9 mouse cellular contexts compared by ENCODE assay signal in genomic region chr11:97308806-97309450, GRCm38 (mm10). TPM values are rescaled to one million over a fixed set of nuclear protein-coding genes. Genes with fewer than 3 reads are reported as not detected.
A peak's percentile ranks its signal among the peaks of the same experiment; 100 is the strongest.
DNase-seq lines count a peak whose midpoint lies in the region; ATAC-seq and TF ChIP-seq lines count a peak whose summit lies in the region.
"Had no signal": no experiment of that assay in that cellular context is flagged by ENCODE, and none has a peak within 500 bp of the region (broad histone marks: within the 10 kb centered on the region; RNA-seq: fewer than 3 reads in every experiment).

No protein-coding gene starts in this region.

- peaks cover 22% of the 10 kb centered on the region for H3K4me1 ChIP-seq in kidney, embryonic 16.5 days (ENCODE audit: insufficient read depth, low read length)
- peaks cover 12% of the 10 kb centered on the region for H3K4me1 ChIP-seq in bone marrow macrophage, adult 2 months (ENCODE audit: control insufficient read depth, insufficient read depth, low read length)
- H3K4me1 ChIP-seq in intestine, embryonic 14.5 days (replicated peaks; ENCODE audit: control insufficient read depth, insufficient read depth, low read length), result peaks cover 12% of the 10 kb centered on the region
- H3K4me1 ChIP-seq in midbrain, postnatal 0 days (ENCODE audit: insufficient read depth, low read length), result peaks cover 12% of the 10 kb centered on the region

- peak overlapping the region; percentile 56 for H3K4me2 ChIP-seq in kidney, embryonic 16.5 days (replicated peaks; ENCODE audit: low read depth, low read length)
- H3K4me2 ChIP-seq in intestine, embryonic 14.5 days (ENCODE audit: low read length), result peak overlapping the region; percentile 96
- H3K4me2 ChIP-seq in midbrain, postnatal 0 days (ENCODE audit: low read depth, low read length, poor library complexity, severe bottlenecking), result peak overlapping the region; percentile 56

- no peak for TF ChIP-seq POLR2A in bone marrow macrophage, adult 2 months (IDR thresholded peaks at IDR 0.05; ENCODE audit: borderline replicate concordance, low read depth, low read length)

- DNase-seq in kidney, adult 9 months, result no peak
- DNase-seq in intestine, embryonic 14.5 days (ENCODE audit: low spot score), result no peak
- no peak for DNase-seq in midbrain, postnatal 0 days (ENCODE audit: low spot score)
- DNase-seq in testis, postnatal 10 days (ENCODE audit: low spot score), result no peak
- no peak for DNase-seq in spleen, postnatal 36 days (ENCODE audit: low spot score in 2 of 2)
- DNase-seq in spleen, postnatal 14 days (ENCODE audit: low spot score in 2 of 2), result no peak

- H3K9me3 ChIP-seq in kidney, embryonic 16.5 days (ENCODE audit: low read length), result no peaks in the 10 kb centered on the region
- no peaks in the 10 kb centered on the region for H3K9me3 ChIP-seq in intestine, embryonic 14.5 days (ENCODE audit: control insufficient read depth, low read length)
- no peaks in the 10 kb centered on the region for H3K9me3 ChIP-seq in midbrain, postnatal 0 days (ENCODE audit: low read length)

- 42% methylated on average over 3 of the region's 3 CpGs for WGBS in kidney, embryonic 16.5 days
- 46% methylated on average over 3 of the region's 3 CpGs for WGBS in intestine, embryonic 14.5 days
- 51% methylated on average over 3 of the region's 3 CpGs for WGBS in midbrain, postnatal 0 days

- peak overlapping the region; percentile 48 for H3K9ac ChIP-seq in kidney, embryonic 16.5 days (replicated peaks; ENCODE audit: low read length)
- H3K9ac ChIP-seq in intestine, embryonic 14.5 days (ENCODE audit: low read length), result peak overlapping the region; percentile 53; the same call in 1 of the 2 replicates
- no peak overlapping the region for H3K9ac ChIP-seq in midbrain, postnatal 0 days (replicated peaks; ENCODE audit: low read length, poor library complexity, severe bottlenecking)

- no peaks in the 10 kb centered on the region for H3K27me3 ChIP-seq in kidney, embryonic 16.5 days (ENCODE audit: insufficient read depth, low read length)
- H3K27me3 ChIP-seq in intestine, embryonic 14.5 days (replicated peaks; ENCODE audit: control insufficient read depth, insufficient read depth, low read length), result no peaks in the 10 kb centered on the region
- H3K27me3 ChIP-seq in midbrain, postnatal 0 days (ENCODE audit: insufficient read depth, low read length), result no peaks in the 10 kb centered on the region

- H3K4me3 ChIP-seq in kidney, embryonic 16.5 days (ENCODE audit: low read length), result peak overlapping the region; percentile 38
- peak overlapping the region; percentile 71 for H3K4me3 ChIP-seq in bone marrow macrophage, adult 2 months (ENCODE audit: insufficient read depth, low read length)
- peak overlapping the region; percentile 43 for H3K4me3 ChIP-seq in intestine, embryonic 14.5 days (ENCODE audit: low read depth, low read length)
- no peak overlapping the region for H3K4me3 ChIP-seq in midbrain, postnatal 0 days (ENCODE audit: low read depth, low read length)

- no peak for ATAC-seq in kidney, embryonic 16.5 days (ENCODE audit: low FRiP score, low TSS enrichment)
- ATAC-seq in intestine, embryonic 14.5 days (replicated peaks; ENCODE audit: low FRiP score, low TSS enrichment, low read depth), result no peak
- ATAC-seq in midbrain, postnatal 0 days (ENCODE audit: low FRiP score), result no peak

- no peak for TF ChIP-seq CTCF in bone marrow macrophage, adult 2 months (IDR thresholded peaks at IDR 0.05; ENCODE audit: low read depth, low read length)
- no peak for TF ChIP-seq CTCF in midbrain, postnatal 0 days (IDR thresholded peaks at IDR 0.05)

- H3K36me3 ChIP-seq in kidney, embryonic 16.5 days (ENCODE audit: insufficient read depth, low read length), result no peaks in the 10 kb centered on the region
- H3K36me3 ChIP-seq in intestine, embryonic 14.5 days (ENCODE audit: control insufficient read depth, insufficient read depth, low read length), result no peaks in the 10 kb centered on the region
- no peaks in the 10 kb centered on the region for H3K36me3 ChIP-seq in midbrain, postnatal 0 days (ENCODE audit: insufficient read depth, low read length)

- H3K27ac ChIP-seq in kidney, embryonic 16.5 days (ENCODE audit: low read length), result no peak overlapping the region
- peak overlapping the region; percentile 98 for H3K27ac ChIP-seq in bone marrow macrophage, adult 2 months (ENCODE audit: insufficient read depth, low read depth, low read length)
- peak overlapping the region; percentile 59; the same call in 1 of the 2 replicates for H3K27ac ChIP-seq in intestine, embryonic 14.5 days (ENCODE audit: low read depth)
- no peak overlapping the region for H3K27ac ChIP-seq in midbrain, postnatal 0 days (ENCODE audit: low read depth, low read length)

RNA-seq across cellular contexts. Expression of gene Mrpl45, which starts 6.6 kb away (rescaled TPM):
- 56.5 and 59.8 TPM in 2 replicates for polyA plus RNA-seq in kidney, embryonic 16.5 days (2015; fragmentation: Nextera tagmentation; extraction: Ambion mirVana)
- 33.0 and 37.6 TPM in 2 replicates for polyA plus RNA-seq in bone marrow macrophage, adult 2 months (2012; ENCODE audit: insufficient read depth, insufficient read length, missing spikeins)
- polyA plus RNA-seq in intestine, embryonic 14.5 days (2014; fragmentation: Nextera tagmentation; extraction: Ambion mirVana), result 52.1 and 55.5 TPM in 2 replicates
- 21.4 and 29.1 TPM in 2 replicates for total RNA-seq in midbrain, postnatal 0 days (2014; rRNA removed)
- polyA plus RNA-seq in midbrain, postnatal 0 days (2015; fragmentation: Nextera tagmentation; extraction: Ambion mirVana), result 33.0 and 36.0 TPM in 2 replicates

RNA-seq across cellular contexts. Expression of gene Npepps, which starts 28.5 kb away (rescaled TPM):
- 80.9 and 94.4 TPM in 2 replicates for polyA plus RNA-seq in kidney, embryonic 16.5 days (2015; fragmentation: Nextera tagmentation; extraction: Ambion mirVana)
- 102 and 112 TPM in 2 replicates for polyA plus RNA-seq in bone marrow macrophage, adult 2 months (2012; ENCODE audit: insufficient read depth, insufficient read length, missing spikeins)
- 83.1 and 90.0 TPM in 2 replicates for polyA plus RNA-seq in intestine, embryonic 14.5 days (2014; fragmentation: Nextera tagmentation; extraction: Ambion mirVana)
- 52.5 and 81.0 TPM in 2 replicates for total RNA-seq in midbrain, postnatal 0 days (2014; rRNA removed)
- polyA plus RNA-seq in midbrain, postnatal 0 days (2015; fragmentation: Nextera tagmentation; extraction: Ambion mirVana), result 97.8 and 109 TPM in 2 replicates

RNA-seq across cellular contexts. Expression of gene Gpr179, which starts 42.9 kb away (rescaled TPM):
- 0.21 and 0.24 TPM in 2 replicates for polyA plus RNA-seq in kidney, embryonic 16.5 days (2015; fragmentation: Nextera tagmentation; extraction: Ambion mirVana)
- 0.12 TPM in 1 of 2 replicates, not detected in the other for polyA plus RNA-seq in bone marrow macrophage, adult 2 months (2012; ENCODE audit: insufficient read depth, insufficient read length, missing spikeins)
- polyA plus RNA-seq in intestine, embryonic 14.5 days (2014; fragmentation: Nextera tagmentation; extraction: Ambion mirVana), result 0.11 and 0.15 TPM in 2 replicates
- total RNA-seq in midbrain, postnatal 0 days (2014; rRNA removed), result 0.57 and 0.71 TPM in 2 replicates
- 0.66 and 0.78 TPM in 2 replicates for polyA plus RNA-seq in midbrain, postnatal 0 days (2015; fragmentation: Nextera tagmentation; extraction: Ambion mirVana)
- total RNA-seq: liver, adult 2 months had no signal
- polyA plus RNA-seq: liver, adult 2 months had no signal

RNA-seq across cellular contexts. Expression of gene Socs7, which starts 53.4 kb away (rescaled TPM):
- 3.4 and 3.5 TPM in 2 replicates for polyA plus RNA-seq in kidney, embryonic 16.5 days (2015; fragmentation: Nextera tagmentation; extraction: Ambion mirVana)
- polyA plus RNA-seq in bone marrow macrophage, adult 2 months (2012; ENCODE audit: insufficient read depth, insufficient read length, missing spikeins), result 9.2 and 10.3 TPM in 2 replicates
- polyA plus RNA-seq in intestine, embryonic 14.5 days (2014; fragmentation: Nextera tagmentation; extraction: Ambion mirVana), result 2.1 and 2.5 TPM in 2 replicates
- total RNA-seq in midbrain, postnatal 0 days (2014; rRNA removed), result 54.9 and 60.4 TPM in 2 replicates
- 6.9 and 7.4 TPM in 2 replicates for polyA plus RNA-seq in midbrain, postnatal 0 days (2015; fragmentation: Nextera tagmentation; extraction: Ambion mirVana)

Comparison
In these comparisons a context has a peak if more than half of its experiments do, and no peak if none do; other contexts are left out.
1. H3K27ac ChIP-seq: peak in bone marrow macrophage, adult 2 months (single experiment) and intestine, embryonic 14.5 days (single experiment); none in kidney, embryonic 16.5 days (single experiment) and midbrain, postnatal 0 days (single experiment).
2. Peak in every context shown above with its lines, with median percentiles within 50 percentile points of each other: H3K4me2 ChIP-seq.